17 mouse cellular contexts compared by ENCODE assay signal in genomic region chr6:118621406-118621805, GRCm38 (mm10).
"Had no signal": no experiment of that assay in that cellular context is flagged by ENCODE, and none has a peak within 500 bp of the region (broad histone marks: within the 10 kb centered on the region; RNA-seq: fewer than 3 reads in every experiment).

No protein-coding gene starts in this region.

- H3K9me3 ChIP-seq: lung, embryonic 15.5 days; midbrain, embryonic 13.5 days; midbrain, embryonic 15.5 days; neural tube, embryonic 13.5 days; neural tube, embryonic 15.5 days; stomach, embryonic 15.5 days had no signal

- ATAC-seq: midbrain, embryonic 13.5 days; midbrain, embryonic 15.5 days had no signal

- H3K4me3 ChIP-seq: lung, embryonic 15.5 days; midbrain, embryonic 13.5 days; midbrain, embryonic 15.5 days; neural tube, embryonic 13.5 days; neural tube, embryonic 15.5 days; stomach, embryonic 15.5 days had no signal

- H3K9ac ChIP-seq: liver, postnatal 0 days; lung, embryonic 15.5 days; midbrain, embryonic 13.5 days; midbrain, embryonic 15.5 days; neural tube, embryonic 13.5 days; neural tube, embryonic 15.5 days; stomach, embryonic 15.5 days had no signal

- H3K4me1 ChIP-seq: lung, embryonic 15.5 days; midbrain, embryonic 13.5 days; midbrain, embryonic 15.5 days; neural tube, embryonic 13.5 days; neural tube, embryonic 15.5 days; stomach, embryonic 15.5 days had no signal

- H3K27me3 ChIP-seq: lung, embryonic 15.5 days; midbrain, embryonic 13.5 days; midbrain, embryonic 15.5 days; neural tube, embryonic 13.5 days; neural tube, embryonic 15.5 days; stomach, embryonic 15.5 days had no signal

- H3K4me2 ChIP-seq: lung, embryonic 15.5 days; midbrain, embryonic 11.5 days; midbrain, embryonic 13.5 days; midbrain, embryonic 15.5 days; neural tube, embryonic 13.5 days; neural tube, embryonic 15.5 days; stomach, embryonic 15.5 days had no signal

- H3K36me3 ChIP-seq: lung, embryonic 15.5 days; midbrain, embryonic 13.5 days; stomach, embryonic 15.5 days had no signal

- DNase-seq: liver, postnatal 0 days; lung, adult 2 months; lung, postnatal 14 days; lung, postnatal 36 days; right cerebral cortex, postnatal 14 days; thymus, adult 2 months; thymus, postnatal 25 days; thymus, postnatal 4 days had no signal

- H3K27ac ChIP-seq: lung, embryonic 15.5 days; macrophage; midbrain, embryonic 13.5 days; midbrain, embryonic 15.5 days; neural tube, embryonic 13.5 days; neural tube, embryonic 15.5 days; stomach, embryonic 15.5 days; stomach, postnatal 0 days had no signal
